Mouse (Mus musculus) heart, adult 2 months (tissue): ENCODE results near the gene Cenpa.

Experiments
- CTCF ChIP-seq: fragments of 200-600 bp; IDR thresholded peaks from 2 replicates; pipeline ENCODE4 v1.8.1; 2022; ENCODE audit warnings: antibody characterized with exemption, mild to moderate bottlenecking, moderate library complexity
- EP300 ChIP-seq: fragments of 200-500 bp; IDR thresholded peaks from 2 replicates; pipeline ENCODE4 v1.6.1; 2011; ENCODE audit warnings: low read depth, low read length, control low read depth; ENCODE audit not compliant: insufficient read depth

DNA sequence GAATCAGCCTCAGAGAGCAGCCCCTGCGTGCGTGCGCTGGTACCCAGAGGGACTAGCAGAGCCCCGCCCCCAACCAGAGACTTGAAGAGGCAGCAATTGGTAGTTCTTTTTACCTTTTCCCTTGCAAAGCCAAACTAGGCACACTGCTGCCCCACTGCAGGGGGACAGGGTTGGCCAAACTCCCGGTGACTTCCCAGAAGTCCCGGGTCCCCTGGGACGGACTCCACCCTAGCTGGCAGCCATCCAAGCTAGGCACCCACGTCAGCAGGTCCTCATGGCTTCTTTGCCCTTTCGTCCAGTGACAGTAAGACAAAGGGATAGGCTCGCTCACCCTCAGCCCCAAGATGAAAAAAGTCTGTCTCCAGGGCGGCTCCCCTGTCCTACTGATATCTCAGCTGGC is 48.7 kb upstream of the Cenpa start:
- no peak for TF ChIP-seq CTCF
- TF ChIP-seq EP300 = no peak
